Mouse (Mus musculus): ENCODE measurements around the gene Tbc1d1. TPM values are rescaled to one million over a fixed set of nuclear protein-coding genes. Genes with fewer than 3 reads are reported as not detected.
A peak's percentile ranks its signal among the peaks of the same experiment; 100 is the strongest.
"Not testable (repeated sequence)": the region's sequence is repeated elsewhere in the genome, so short reads cannot be mapped to it uniquely, and the experiment has no call there.

The Tbc1d1 gene
- total RNA-seq, 2 experiments from 2014 or later: 22.2 to 24.3 TPM

- DNase-seq (ENCODE audit: low spot score in 2 of 2): no peak
Observed at GRCm38 (mm10) chr5:64348166-64348565, 192.1 kb downstream of the Tbc1d1 start.

- no peak for DNase-seq (ENCODE audit: low spot score in 2 of 2)
Observed at GRCm38 (mm10) chr5:64348780-64349179, 192.7 kb downstream of the Tbc1d1 start.

- DNase-seq (ENCODE audit: low spot score in 2 of 2): no peak
Observed at GRCm38 (mm10) chr5:64351968-64352367, 195.9 kb downstream of the Tbc1d1 start.

GRCm38 (mm10) chr5:64358639-64359584 is 202.8 kb downstream of the Tbc1d1 start:
- no peak for DNase-seq (ENCODE audit: low spot score in 2 of 2)

GRCm38 (mm10) chr5:64360147-64360875 is 204.2 kb downstream of the Tbc1d1 start:
- DNase-seq (ENCODE audit: low spot score in 2 of 2): no peak

- DNase-seq (ENCODE audit: low spot score in 2 of 2): not testable (repeated sequence)
Observed at GRCm38 (mm10) chr5:64360876-64361268, 204.8 kb downstream of the Tbc1d1 start.

- no peak for DNase-seq (ENCODE audit: low spot score in 2 of 2)
Observed at GRCm38 (mm10) chr5:64363859-64364406, 207.8 kb downstream of the Tbc1d1 start.

- no peak for DNase-seq (ENCODE audit: low spot score in 2 of 2)
Observed at GRCm38 (mm10) chr5:64364432-64365125, 208.5 kb downstream of the Tbc1d1 start.

- DNase-seq (ENCODE audit: low spot score in 2 of 2): no peak
Observed at GRCm38 (mm10) chr5:64365187-64366066, 209.3 kb downstream of the Tbc1d1 start.

GRCm38 (mm10) chr5:64366113-64366512 is 210.0 kb downstream of the Tbc1d1 start:
- no peak for DNase-seq (ENCODE audit: low spot score in 2 of 2)

- DNase-seq (ENCODE audit: low spot score in 2 of 2): peak; percentile 63 to 76
Observed at GRCm38 (mm10) chr5:64367426-64367825, 211.3 kb downstream of the Tbc1d1 start.

GRCm38 (mm10) chr5:64371331-64371831 is 215.3 kb downstream of the Tbc1d1 start:
- DNase-seq (ENCODE audit: low spot score in 2 of 2): no peak

- DNase-seq (ENCODE audit: low spot score in 2 of 2): no peak
Observed at GRCm38 (mm10) chr5:64372292-64372961, 216.3 kb downstream of the Tbc1d1 start.

GRCm38 (mm10) chr5:64373695-64374094 is 217.6 kb downstream of the Tbc1d1 start:
- no peak for DNase-seq (ENCODE audit: low spot score in 2 of 2)

- no peak for DNase-seq (ENCODE audit: low spot score in 2 of 2)
Observed at GRCm38 (mm10) chr5:64375851-64376250, 219.7 kb downstream of the Tbc1d1 start.

- no peak for DNase-seq (ENCODE audit: low spot score in 2 of 2)
Observed at GRCm38 (mm10) chr5:64376466-64376865, 220.4 kb downstream of the Tbc1d1 start.

GRCm38 (mm10) chr5:64377705-64378104 is 221.6 kb downstream of the Tbc1d1 start:
- DNase-seq (ENCODE audit: low spot score in 2 of 2): no peak

GRCm38 (mm10) chr5:64378591-64379275 is 222.6 kb downstream of the Tbc1d1 start:
- no peak for DNase-seq (ENCODE audit: low spot score in 2 of 2)

GRCm38 (mm10) chr5:64379829-64380228 is 223.7 kb downstream of the Tbc1d1 start:
- DNase-seq (ENCODE audit: low spot score in 2 of 2): no peak

Data from layer of hippocampus, postnatal 10 days (tissue).